8 mouse cellular contexts compared by ENCODE assay signal in the genomic region with DNA sequence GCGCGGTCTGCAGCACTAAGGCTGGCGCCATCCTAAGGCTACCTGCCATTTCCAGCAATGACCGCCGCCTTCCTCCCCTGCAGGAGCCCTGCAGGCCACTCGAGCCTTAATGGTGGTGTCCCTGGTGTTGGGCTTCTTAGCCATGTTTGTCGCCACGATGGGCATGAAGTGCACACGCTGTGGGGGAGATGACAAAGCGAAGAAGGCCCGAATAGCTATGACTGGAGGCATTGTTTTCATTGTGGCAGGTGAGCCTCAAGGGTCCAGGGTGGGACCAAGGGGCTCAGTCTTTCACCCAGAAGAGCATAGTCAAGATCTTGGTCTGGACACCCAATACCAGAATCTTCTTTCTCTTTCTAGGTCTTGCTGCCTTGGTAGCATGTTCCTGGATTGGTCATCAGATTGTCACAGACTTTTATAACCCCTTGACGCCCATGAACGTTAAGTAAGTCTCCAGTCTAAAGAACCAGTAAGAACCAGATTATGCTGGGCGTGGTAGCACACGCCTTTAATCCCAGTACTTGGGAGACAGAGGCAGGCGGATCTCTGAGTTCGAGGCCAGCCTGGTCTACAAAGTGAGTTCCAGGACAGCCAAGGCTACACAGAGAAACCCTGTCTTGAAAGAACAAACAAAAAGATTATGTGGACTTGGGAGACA. TPM values are rescaled to one million over a fixed set of nuclear protein-coding genes. Genes with fewer than 3 reads are reported as not detected.
DNase-seq lines count a peak whose midpoint lies in the region; ATAC-seq and TF ChIP-seq lines count a peak whose summit lies in the region.

No protein-coding gene starts in this region.

- H3K79me2 ChIP-seq in liver, adult 2 months (ENCODE audit: control insufficient read depth, insufficient read depth, low read length): no peaks in the 10 kb centered on the region

- peak overlapping the region; percentile 29; the same call in 1 of the 2 replicates for H3K4me3 ChIP-seq in liver, adult 2 months (ENCODE audit: insufficient read depth, low read depth, low read length)
- H3K4me3 ChIP-seq in embryonic facial prominence, embryonic 14.5 days (ENCODE audit: low read depth, low read length): peak overlapping the region; percentile 45
- H3K4me3 ChIP-seq in intestine, embryonic 15.5 days (replicated peaks): peak overlapping the region; percentile 47
- H3K4me3 ChIP-seq in midbrain, postnatal 0 days (ENCODE audit: low read depth, low read length): peak overlapping the region; percentile 23; the same call in 1 of the 2 replicates

- ATAC-seq in embryonic facial prominence, embryonic 14.5 days (ENCODE audit: low read depth): no peak
- no peak for ATAC-seq in intestine, embryonic 15.5 days
- no peak for ATAC-seq in midbrain, postnatal 0 days (ENCODE audit: low FRiP score)

- no peak for DNase-seq in liver, adult 2 months (ENCODE audit: extremely low read depth, low read depth, low spot score)
- DNase-seq in liver: no peak
- no peak for DNase-seq in embryonic facial prominence, embryonic 14.5 days (ENCODE audit: low spot score)
- no peak for DNase-seq in midbrain, postnatal 0 days (ENCODE audit: low spot score)
- no peak for DNase-seq in right cerebral cortex, postnatal 14 days
- no peak for DNase-seq in cerebellum, postnatal 10 days
- DNase-seq in cerebellum, adult 18-20 months: no peak

- 0 out of 2 replicates have a peak, but pooled peaks cover 3% of the 10 kb centered on the region for H3K4me1 ChIP-seq in liver, adult 2 months (ENCODE audit: control insufficient read depth, insufficient read depth, low read length)
- peaks cover 6% of the 10 kb centered on the region; the same call in 1 of the 2 replicates for H3K4me1 ChIP-seq in embryonic facial prominence, embryonic 14.5 days (ENCODE audit: control insufficient read depth, insufficient read depth, low read length)
- peaks cover 3% of the 10 kb centered on the region; the same call in 1 of the 2 replicates for H3K4me1 ChIP-seq in intestine, embryonic 15.5 days (replicated peaks)
- no peaks in the 10 kb centered on the region for H3K4me1 ChIP-seq in midbrain, postnatal 0 days (ENCODE audit: insufficient read depth, low read length)

- H3K27me3 ChIP-seq in liver, adult 2 months (ENCODE audit: control insufficient read depth, insufficient read depth, low read length): peaks cover 12% of the 10 kb centered on the region
- peaks cover 59% of the 10 kb centered on the region for H3K27me3 ChIP-seq in embryonic facial prominence, embryonic 14.5 days (replicated peaks; ENCODE audit: control insufficient read depth, insufficient read depth, low read length)
- peaks cover 28% of the 10 kb centered on the region for H3K27me3 ChIP-seq in intestine, embryonic 15.5 days (replicated peaks)
- peaks cover 46% of the 10 kb centered on the region for H3K27me3 ChIP-seq in midbrain, postnatal 0 days (ENCODE audit: insufficient read depth, low read length)

- peaks cover 5% of the 10 kb centered on the region; the same call in 1 of the 2 replicates for H3K36me3 ChIP-seq in liver, adult 2 months (ENCODE audit: control insufficient read depth, insufficient read depth, low read length)
- H3K36me3 ChIP-seq in embryonic facial prominence, embryonic 14.5 days (ENCODE audit: control insufficient read depth, insufficient read depth, low read length): peaks cover 32% of the 10 kb centered on the region
- 0 out of 2 replicates have a peak, but pooled peaks cover 7% of the 10 kb centered on the region for H3K36me3 ChIP-seq in intestine, embryonic 15.5 days
- H3K36me3 ChIP-seq in midbrain, postnatal 0 days (ENCODE audit: insufficient read depth, low read length): peaks cover 13% of the 10 kb centered on the region

- WGBS in liver, adult 2 months: 43% methylated on average over 17 of the region's 17 CpGs
- 49% methylated on average over 13 of the region's 17 CpGs for WGBS in embryonic facial prominence, embryonic 14.5 days
- 30% methylated on average over 17 of the region's 17 CpGs for WGBS in intestine, embryonic 15.5 days
- WGBS in midbrain, postnatal 0 days: 42% methylated on average over 17 of the region's 17 CpGs

- no peak overlapping the region for H3K9ac ChIP-seq in liver, adult 2 months (ENCODE audit: low read depth, low read length)
- H3K9ac ChIP-seq in embryonic facial prominence, embryonic 14.5 days (ENCODE audit: low read depth, low read length): peak overlapping the region; percentile 62
- peak overlapping the region; percentile 59 for H3K9ac ChIP-seq in intestine, embryonic 15.5 days
- 0 out of 2 replicates have a peak overlapping the region, but pooled peaks have one; percentile 29 for H3K9ac ChIP-seq in midbrain, postnatal 0 days (replicated peaks; ENCODE audit: low read length, poor library complexity, severe bottlenecking)

- peak overlapping the region; percentile 67 for H3K4me2 ChIP-seq in embryonic facial prominence, embryonic 14.5 days (ENCODE audit: low read depth, low read length)
- H3K4me2 ChIP-seq in intestine, embryonic 15.5 days (replicated peaks): peak overlapping the region; percentile 62
- H3K4me2 ChIP-seq in midbrain, postnatal 0 days (ENCODE audit: low read depth, low read length, poor library complexity, severe bottlenecking): peak overlapping the region; percentile 36

- no peaks in the 10 kb centered on the region for H3K9me3 ChIP-seq in embryonic facial prominence, embryonic 14.5 days (ENCODE audit: control insufficient read depth, low read length)
- no peaks in the 10 kb centered on the region for H3K9me3 ChIP-seq in intestine, embryonic 15.5 days
- no peaks in the 10 kb centered on the region for H3K9me3 ChIP-seq in midbrain, postnatal 0 days (ENCODE audit: low read length)

- no peak overlapping the region for H3K27ac ChIP-seq in liver, adult 2 months (replicated peaks; ENCODE audit: insufficient read depth, low read depth, low read length)
- H3K27ac ChIP-seq in embryonic facial prominence, embryonic 14.5 days (replicated peaks; ENCODE audit: low read depth, low read length): 0 out of 2 replicates have a peak overlapping the region, but pooled peaks have one; percentile 8
- H3K27ac ChIP-seq in intestine, embryonic 15.5 days: peak overlapping the region; percentile 89
- H3K27ac ChIP-seq in midbrain, postnatal 0 days (ENCODE audit: low read depth, low read length): no peak overlapping the region

- no peak for TF ChIP-seq POLR2A in liver, adult 2 months (IDR thresholded peaks at IDR 0.05; ENCODE audit: extremely low read depth, insufficient read depth, low read length)

- no peak for TF ChIP-seq CTCF in liver, adult 2 months (IDR thresholded peaks at IDR 0.05; ENCODE audit: low read depth, low read length)
- no peak for TF ChIP-seq CTCF in midbrain, postnatal 0 days (IDR thresholded peaks at IDR 0.05)

RNA-seq across cellular contexts. Expression of a gene that starts 2.4 kb away (rescaled TPM):
- 0.20 and 0.37 TPM in 2 replicates for total RNA-seq in liver, adult 2 months (2014; rRNA removed)
- polyA plus RNA-seq in liver, adult 2 months (2012; rRNA removed): 0.26 and 0.46 TPM in 2 replicates
- polyA plus RNA-seq in embryonic facial prominence, embryonic 14.5 days (2014; fragmentation: Nextera tagmentation; extraction: Ambion mirVana): 22.3 and 23.7 TPM in 2 replicates
- 977 and 1,030 TPM in 2 replicates for polyA plus RNA-seq in intestine, embryonic 15.5 days (2015; fragmentation: Nextera tagmentation; extraction: Ambion mirVana)
- not detected in 2 replicates for total RNA-seq in midbrain, postnatal 0 days (2014; rRNA removed)
- 0.57 TPM in 1 of 2 replicates, not detected in the other for polyA plus RNA-seq in midbrain, postnatal 0 days (2015; fragmentation: Nextera tagmentation; extraction: Ambion mirVana)

RNA-seq across cellular contexts. Expression of a gene that starts 14.0 kb away (rescaled TPM):
- 6.6 and 13.4 TPM in 2 replicates for total RNA-seq in liver, adult 2 months (2014; rRNA removed)
- polyA plus RNA-seq in liver, adult 2 months (2012; rRNA removed): 39.1 and 45.3 TPM in 2 replicates
- polyA plus RNA-seq in embryonic facial prominence, embryonic 14.5 days (2014; fragmentation: Nextera tagmentation; extraction: Ambion mirVana): 37.4 and 39.2 TPM in 2 replicates
- 23.2 and 26.3 TPM in 2 replicates for polyA plus RNA-seq in intestine, embryonic 15.5 days (2015; fragmentation: Nextera tagmentation; extraction: Ambion mirVana)
- 39.6 and 42.9 TPM in 2 replicates for total RNA-seq in midbrain, postnatal 0 days (2014; rRNA removed)
- polyA plus RNA-seq in midbrain, postnatal 0 days (2015; fragmentation: Nextera tagmentation; extraction: Ambion mirVana): 22.3 and 24.1 TPM in 2 replicates

RNA-seq across cellular contexts. Expression of a gene that starts 15.3 kb away (rescaled TPM):
- 19.5 and 21.3 TPM in 2 replicates for total RNA-seq in liver, adult 2 months (2014; rRNA removed)
- polyA plus RNA-seq in liver, adult 2 months (2012; rRNA removed): 30.8 and 33.7 TPM in 2 replicates
- polyA plus RNA-seq in embryonic facial prominence, embryonic 14.5 days (2014; fragmentation: Nextera tagmentation; extraction: Ambion mirVana): 109 and 116 TPM in 2 replicates
- 102 and 105 TPM in 2 replicates for polyA plus RNA-seq in intestine, embryonic 15.5 days (2015; fragmentation: Nextera tagmentation; extraction: Ambion mirVana)
- total RNA-seq in midbrain, postnatal 0 days (2014; rRNA removed): 109 and 157 TPM in 2 replicates
- 171 and 182 TPM in 2 replicates for polyA plus RNA-seq in midbrain, postnatal 0 days (2015; fragmentation: Nextera tagmentation; extraction: Ambion mirVana)

RNA-seq across cellular contexts. Expression of a gene that starts 19.0 kb away (rescaled TPM):
- 0.60 and 0.83 TPM in 2 replicates for total RNA-seq in liver, adult 2 months (2014; rRNA removed)
- 0.39 and 0.58 TPM in 2 replicates for polyA plus RNA-seq in liver, adult 2 months (2012; rRNA removed)
- polyA plus RNA-seq in embryonic facial prominence, embryonic 14.5 days (2014; fragmentation: Nextera tagmentation; extraction: Ambion mirVana): 16.9 and 20.8 TPM in 2 replicates
- 20.4 and 21.8 TPM in 2 replicates for polyA plus RNA-seq in intestine, embryonic 15.5 days (2015; fragmentation: Nextera tagmentation; extraction: Ambion mirVana)
- total RNA-seq in midbrain, postnatal 0 days (2014; rRNA removed): 8.8 and 9.0 TPM in 2 replicates
- 3.4 and 4.0 TPM in 2 replicates for polyA plus RNA-seq in midbrain, postnatal 0 days (2015; fragmentation: Nextera tagmentation; extraction: Ambion mirVana)

RNA-seq across cellular contexts. Expression of a gene that starts 24.0 kb away (rescaled TPM):
- 175 and 176 TPM in 2 replicates for total RNA-seq in liver, adult 2 months (2014; rRNA removed)
- 430 and 476 TPM in 2 replicates for polyA plus RNA-seq in liver, adult 2 months (2012; rRNA removed)
- 577 and 590 TPM in 2 replicates for polyA plus RNA-seq in embryonic facial prominence, embryonic 14.5 days (2014; fragmentation: Nextera tagmentation; extraction: Ambion mirVana)
- 529 and 559 TPM in 2 replicates for polyA plus RNA-seq in intestine, embryonic 15.5 days (2015; fragmentation: Nextera tagmentation; extraction: Ambion mirVana)
- total RNA-seq in midbrain, postnatal 0 days (2014; rRNA removed): 197 and 226 TPM in 2 replicates
- polyA plus RNA-seq in midbrain, postnatal 0 days (2015; fragmentation: Nextera tagmentation; extraction: Ambion mirVana): 501 and 511 TPM in 2 replicates

Comparison
In these comparisons a context has a peak if more than half of its experiments do, and no peak if none do; other contexts are left out.
1. H3K27ac ChIP-seq: peak in embryonic facial prominence, embryonic 14.5 days (single experiment) and intestine, embryonic 15.5 days (single experiment); none in liver, adult 2 months (single experiment) and midbrain, postnatal 0 days (single experiment).
2. RNA of a gene that starts 2.4 kb away (polyA plus RNA-seq): 977 to 1,030 TPM in intestine, embryonic 15.5 days; 22.3 to 23.7 TPM in embryonic facial prominence, embryonic 14.5 days, 0.57 TPM in midbrain, postnatal 0 days and 0.26 to 0.46 TPM in liver, adult 2 months; every median in the first group is over 10 times any median in the second.
3. Peak in every context shown above with its lines, with median percentiles within 50 percentile points of each other: H3K4me3 ChIP-seq and H3K4me2 ChIP-seq.